Mouse (Mus musculus) liver, embryonic 14.5 days (tissue): ENCODE results near the gene Pla2g1b. TPM values are rescaled to one million over a fixed set of nuclear protein-coding genes. Genes with fewer than 3 reads are reported as not detected.

Experiments
- ATAC-seq: fragments of 200-750 bp; cut with Nextera tagmentation; 2 replicates; pipeline ENCODE4 v1.8.0; 2017; ENCODE audit warnings: moderate number of reproducible peaks, mild to moderate bottlenecking, moderate library complexity; ENCODE audit not compliant: insufficient read depth
- DNase-seq, 3 experiments: peaks; one replicate each; pipeline ENCODE4 v3.0.0-alpha.2; 2012 to 2013; ENCODE audit warnings: low read depth in 3 of 3, low spot score in 3 of 3
- H3K27ac ChIP-seq: fragments of 300-500 bp; sonication (generic); 2 replicates; pipeline ENCODE4 v1.5.1; 2014; ENCODE audit warnings: moderate library complexity, mild to moderate bottlenecking, control low read depth, inconsistent platforms
- H3K27me3 ChIP-seq: fragments of 300-500 bp; sonication (generic); 2 replicates; pipeline ENCODE4 v1.6.1; 2014; ENCODE audit warnings: mild to moderate bottlenecking, low read length, moderate library complexity; ENCODE audit not compliant: control insufficient read depth, insufficient read depth
- H3K36me3 ChIP-seq: fragments of 300-500 bp; sonication (generic); replicated peaks from 2 replicates; pipeline ENCODE4 v1.6.1; 2014; ENCODE audit warnings: low read depth; ENCODE audit not compliant: control insufficient read depth, insufficient read depth
- H3K4me1 ChIP-seq, 2 experiments: fragments of 200-500 bp in 1 of 2; fragments of 300-500 bp in 1 of 2; sonication (generic) in 1 of 2; replicated peaks; 2 replicates each; pipeline ENCODE4 v1.6.1; 2012 to 2014; ENCODE audit warnings: antibody characterized with exemption in 1 of 2, inconsistent platforms in 1 of 2, low read length in 1 of 2; ENCODE audit not compliant: control insufficient read depth in 2 of 2, insufficient read depth in 2 of 2
- H3K4me2 ChIP-seq: fragments of 300-500 bp; sonication (generic); 2 replicates; pipeline ENCODE4 v1.6.1; 2014; ENCODE audit warnings: low read depth, mild to moderate bottlenecking, control low read depth, moderate library complexity
- H3K4me3 ChIP-seq, 2 experiments: fragments of 200-500 bp in 1 of 2; fragments of 300-500 bp in 1 of 2; sonication (generic) in 1 of 2; 2 replicates each; pipeline ENCODE4 v1.5.1; 2012 to 2014; ENCODE audit warnings: low read depth in 2 of 2, low read length in 2 of 2, mild to moderate bottlenecking in 2 of 2, control low read depth in 1 of 2, inconsistent platforms in 1 of 2, moderate library complexity in 1 of 2; ENCODE audit not compliant: insufficient read depth in 1 of 2
- H3K9ac ChIP-seq: fragments of 300-500 bp; sonication (generic); replicated peaks from 2 replicates; pipeline ENCODE4 v1.6.1; 2014; ENCODE audit warnings: mild to moderate bottlenecking, control low read depth, moderate library complexity
- H3K9me3 ChIP-seq: fragments of 300-500 bp; sonication (generic); 2 replicates; pipeline ENCODE4 v1.6.1; 2016; ENCODE audit warnings: low read length, mixed read lengths; ENCODE audit not compliant: control insufficient read depth
- CTCF ChIP-seq: IDR thresholded peaks from 2 replicates; pipeline ENCODE4 v1.5.1; 2016; ENCODE audit warnings: antibody characterized with exemption, low read depth, control low read depth
- EP300 ChIP-seq: IDR thresholded peaks from 2 replicates; pipeline ENCODE4 v1.6.1; 2016; ENCODE audit warnings: antibody characterized with exemption, low read depth
- whole genome bisulfite sequencing: fragments of 180-500 bp; shearing (Covaris S2); extraction: QIAGEN DNeasy Blood & Tissue Kit; methylation state at CpG from one replicate; pipeline ENCODE4 v1.1.7; 2014; ENCODE audit not compliant: insufficient replicate concordance; 5-methylcytosine and 5-hydroxymethylcytosine counted together
- polyA plus RNA-seq, 2 experiments: library from polyadenylated mRNA; depleted of rRNA in 1 of 2; stranded (reverse) in 1 of 2; unstranded in 1 of 2; fragments of >200 nt; fragmentation: Nextera tagmentation in 1 of 2; extraction: Ambion mirVana in 1 of 2; gene quantifications; 2 replicates each; pipeline versions ENCODE4 v1.2.1 to v1.2.3; 2012 to 2014

The Pla2g1b gene
- polyA plus RNA-seq, 2 experiments: not detected

DNA sequence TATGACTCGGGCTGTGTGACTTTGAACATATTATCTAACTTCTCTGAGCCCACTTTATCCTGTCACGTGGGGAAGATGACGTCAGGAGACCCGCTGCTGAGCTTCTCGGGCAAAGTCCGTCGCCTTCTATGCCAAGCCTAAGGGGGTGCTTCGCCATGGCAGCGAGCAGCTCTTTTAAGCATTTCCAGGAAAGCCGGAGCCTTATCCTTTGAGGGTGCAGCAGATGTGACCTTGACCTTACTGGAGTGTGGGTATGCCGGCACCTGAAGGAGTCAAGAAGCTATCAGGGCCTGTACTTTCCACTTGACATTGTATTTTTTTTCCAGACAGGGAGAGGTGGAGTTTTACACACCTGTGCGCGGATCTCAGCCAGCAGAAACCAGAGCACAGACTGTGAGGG, 7.1 kb upstream of the Pla2g1b start:
- H3K4me1 ChIP-seq: no peaks in the 10 kb centered on the region
- H3K9ac ChIP-seq: no peak overlapping the region
- no peaks in the 10 kb centered on the region for H3K9me3 ChIP-seq
- DNase-seq (no peak), ATAC-seq (no peak)
- H3K36me3 ChIP-seq: no peaks in the 10 kb centered on the region
- no peak overlapping the region for H3K4me3 ChIP-seq
- H3K27ac ChIP-seq: no peak overlapping the region
- 47% methylated on average over 13 of the region's 13 CpGs for WGBS
- no peak overlapping the region for H3K4me2 ChIP-seq
- TF ChIP-seq CTCF (no peak), EP300 (no peak)
- H3K27me3 ChIP-seq: no peaks in the 10 kb centered on the region

DNA sequence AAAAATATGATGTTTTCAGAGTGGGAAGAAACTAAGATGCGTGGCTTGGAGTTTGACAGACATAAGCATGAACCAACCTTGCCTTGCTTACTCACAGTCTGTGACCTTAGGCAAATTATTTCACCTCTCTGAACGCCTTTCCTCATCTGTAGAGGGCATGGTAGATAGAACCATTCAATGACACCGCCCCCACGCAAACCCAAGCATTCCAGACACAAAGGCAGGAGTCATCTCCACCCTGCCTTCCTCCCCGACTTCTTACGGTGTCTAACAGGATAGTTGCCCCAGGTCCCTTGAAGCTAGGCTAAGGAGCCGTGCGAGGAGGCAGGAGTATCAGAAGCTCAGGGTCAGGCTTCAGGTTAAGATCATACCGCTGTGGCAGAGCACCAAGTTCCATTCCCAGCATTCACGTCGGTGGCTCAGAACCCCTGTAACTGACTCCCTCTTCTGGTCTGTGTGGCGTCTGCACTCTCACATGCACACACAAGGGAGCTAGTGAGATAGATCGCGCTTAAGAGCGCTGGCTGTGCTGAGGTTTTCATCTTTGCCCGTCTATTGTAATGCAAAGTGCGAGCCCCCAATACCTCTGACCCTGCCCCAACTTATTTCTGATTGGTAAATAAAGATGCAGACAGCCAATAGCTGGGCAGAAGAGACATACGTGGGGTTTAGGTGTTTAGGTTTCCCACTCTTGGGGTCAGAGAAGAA, 1.5 kb upstream of the Pla2g1b start:
- no peak overlapping the region for H3K4me2 ChIP-seq
- 66% methylated on average over 18 of the region's 18 CpGs for WGBS
- no peaks in the 10 kb centered on the region for H3K9me3 ChIP-seq
- TF ChIP-seq EP300 (no peak), CTCF (no peak)
- no peak for ATAC-seq
- H3K27me3 ChIP-seq: no peaks in the 10 kb centered on the region
- H3K4me3 ChIP-seq: no peak overlapping the region
- no peak overlapping the region for H3K27ac ChIP-seq
- H3K4me1 ChIP-seq: peaks cover 0 to 5% of the 10 kb centered on the region in 2 experiments; a peak in 1 of 4 replicates
- H3K9ac ChIP-seq: no peak overlapping the region
- DNase-seq: no peak
- no peaks in the 10 kb centered on the region for H3K36me3 ChIP-seq

DNA sequence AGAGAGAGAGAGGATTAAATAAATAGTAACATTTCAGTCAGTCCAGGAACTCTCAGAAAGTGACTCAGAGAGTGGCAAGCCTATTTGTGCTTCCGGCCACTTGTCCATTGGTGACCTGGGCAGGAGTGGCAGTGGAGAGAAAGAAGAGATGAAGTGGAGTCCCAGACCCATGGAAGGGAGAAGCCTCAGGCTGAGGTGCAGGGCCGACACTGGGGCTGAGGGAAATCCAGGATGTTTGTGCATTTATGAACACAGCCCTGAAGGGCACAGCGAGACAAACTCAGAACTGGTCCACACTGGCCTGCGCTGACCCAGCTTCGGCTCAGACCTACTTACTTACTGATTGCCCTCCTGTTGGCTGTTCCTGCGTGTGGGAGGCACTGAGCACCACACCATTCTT, 3.7 kb downstream of the Pla2g1b start:
- no peak for DNase-seq
- Histone ChIP-seq H3K4me2 (no peak overlapping the region), H3K9ac (no peak overlapping the region), H3K27ac (no peak overlapping the region), H3K27me3 (no peaks in the 10 kb centered on the region; the same call in 1 of the 2 replicates), H3K36me3 (no peaks in the 10 kb centered on the region), H3K4me3 (no peak overlapping the region), H3K4me1 (peaks cover 0 to 8% of the 10 kb centered on the region in 2 experiments; a peak in 1 of 4 replicates), H3K9me3 (no peaks in the 10 kb centered on the region)
- 54% methylated on average over 6 of the region's 6 CpGs for WGBS
- no peak for TF ChIP-seq CTCF
- TF ChIP-seq EP300: no peak
- no peak for ATAC-seq

DNA sequence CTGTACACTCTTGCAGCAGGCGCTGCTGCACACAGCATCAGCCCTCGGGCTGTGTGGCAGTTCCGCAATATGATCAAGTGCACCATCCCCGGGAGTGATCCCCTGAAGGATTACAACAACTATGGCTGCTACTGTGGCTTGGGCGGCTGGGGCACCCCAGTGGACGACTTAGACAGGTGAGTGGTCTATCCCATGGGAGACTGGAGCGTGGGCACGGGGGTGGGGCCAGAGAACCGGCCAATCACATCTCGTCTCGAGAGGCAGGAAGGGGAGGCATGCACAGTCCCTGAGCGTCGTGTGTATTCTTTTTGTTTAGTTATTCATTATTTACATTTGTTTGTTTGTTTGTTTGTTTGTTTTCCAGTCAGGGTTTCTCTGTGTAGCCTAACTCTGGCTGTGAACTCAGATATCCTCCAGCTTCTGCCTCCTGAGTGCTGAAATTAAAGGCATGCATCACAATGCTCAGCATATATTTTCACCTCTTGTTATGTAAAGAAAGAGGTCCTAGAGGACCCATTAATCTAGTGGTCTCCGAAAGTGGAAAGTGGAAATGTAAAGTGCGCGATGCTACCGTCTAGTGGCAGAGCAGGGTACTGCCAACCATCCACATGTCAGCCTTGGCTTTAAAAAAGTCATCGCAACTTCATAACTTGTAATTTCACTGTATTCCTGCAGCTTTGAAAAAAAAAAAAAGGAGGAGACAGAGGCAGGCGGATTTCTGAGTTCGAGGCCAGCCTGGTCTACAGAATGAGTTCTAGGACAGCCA, 4.9 kb downstream of the Pla2g1b start:
- no peaks in the 10 kb centered on the region; the same call in 1 of the 2 replicates for H3K27me3 ChIP-seq
- H3K27ac ChIP-seq: no peak overlapping the region
- no peak overlapping the region for H3K4me3 ChIP-seq
- ATAC-seq: no peak
- TF ChIP-seq EP300: no peak
- peak; percentile 80 for TF ChIP-seq CTCF
- H3K9me3 ChIP-seq: no peaks in the 10 kb centered on the region
- WGBS: 34% methylated on average over 20 of the region's 20 CpGs
- peak overlapping the region; percentile 39 for H3K4me2 ChIP-seq
- DNase-seq: no peak
- no peak overlapping the region for H3K9ac ChIP-seq
- peaks cover 0 to 12% of the 10 kb centered on the region in 2 experiments; a peak in 1 of 4 replicates for H3K4me1 ChIP-seq
- H3K36me3 ChIP-seq: no peaks in the 10 kb centered on the region

DNA sequence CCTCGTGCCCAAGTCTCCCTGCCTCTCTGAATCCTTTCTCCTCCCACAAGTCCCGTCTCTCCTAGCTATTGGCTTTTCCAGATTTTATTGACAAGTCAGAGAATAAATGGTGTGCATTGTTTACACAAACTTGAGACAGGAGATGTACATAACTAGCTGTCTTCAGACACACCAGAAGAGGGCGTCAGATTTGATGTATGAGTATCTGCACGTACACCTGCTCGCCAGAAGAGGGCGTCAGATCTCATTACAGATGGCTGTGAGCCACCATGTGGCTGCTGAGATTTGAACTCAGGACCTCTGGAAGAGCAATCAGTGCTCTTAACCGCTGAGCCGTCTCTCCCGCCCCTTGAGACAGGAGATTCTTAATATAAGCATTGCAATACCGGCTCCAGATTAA, 7.1 kb downstream of the Pla2g1b start:
- Histone ChIP-seq H3K4me1 (peaks cover 0 to 8% of the 10 kb centered on the region in 2 experiments; a peak in 1 of 4 replicates), H3K4me2 (no peak overlapping the region), H3K4me3 (no peak overlapping the region), H3K27ac (no peak overlapping the region), H3K36me3 (no peaks in the 10 kb centered on the region), H3K9me3 (no peaks in the 10 kb centered on the region), H3K27me3 (no peaks in the 10 kb centered on the region; the same call in 1 of the 2 replicates), H3K9ac (no peak overlapping the region)
- TF ChIP-seq CTCF (peak; percentile 59), EP300 (no peak)
- DNase-seq: no peak
- WGBS: 57% methylated on average over 10 of the region's 10 CpGs
- ATAC-seq: no peak
